Mouse (Mus musculus): ENCODE data around the gene Pcolce.

DNA sequence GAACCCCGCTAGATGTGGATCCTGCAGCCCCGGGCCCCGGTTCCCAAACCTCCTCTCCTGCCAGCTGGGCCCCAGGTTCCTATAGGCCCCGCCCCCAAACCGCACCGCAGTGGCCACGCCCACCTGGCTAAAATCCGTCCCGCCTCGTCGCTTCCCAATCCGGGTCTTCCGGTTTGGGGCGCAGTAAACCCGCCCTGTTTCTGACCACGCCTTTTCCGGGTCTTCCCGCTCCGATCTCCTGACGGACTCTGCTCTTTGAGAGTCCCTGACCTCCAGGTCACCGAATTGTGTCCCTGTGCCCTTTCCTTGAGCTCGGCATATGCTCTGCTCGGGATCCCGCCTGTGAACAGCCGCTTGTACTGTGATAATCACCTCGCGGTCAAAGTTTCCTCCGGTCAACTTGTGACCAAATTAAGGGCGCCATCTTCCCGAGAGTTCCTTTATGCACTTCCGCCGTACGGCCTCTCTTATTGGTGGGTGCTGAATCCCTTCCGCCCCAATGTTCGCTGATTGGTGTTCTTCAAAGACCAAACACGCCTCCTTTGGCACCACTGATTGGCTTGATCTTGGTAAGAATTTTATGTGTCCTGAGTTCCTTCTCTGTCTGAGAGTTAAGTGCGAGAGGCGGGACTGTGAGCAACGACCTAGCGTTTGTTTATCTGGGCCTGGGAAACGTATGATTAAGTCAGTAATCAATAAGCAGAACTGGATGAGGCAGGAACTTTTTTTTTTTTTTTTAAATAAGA, 12.8 kb downstream of the Pcolce start, which contains the start of gene Mospd3:
- TF ChIP-seq CTCF (IDR thresholded peaks at IDR 0.05; ENCODE audit: low read depth, low read length) (no peak), POLR2A (IDR thresholded peaks at IDR 0.05; ENCODE audit: borderline replicate concordance, low read depth, low read length) (no peak)
